Mouse (Mus musculus) kidney, embryonic 14.5 days (tissue): ENCODE measurements around the gene Dhx32. TPM values are rescaled to one million over a fixed set of nuclear protein-coding genes. Genes with fewer than 3 reads are reported as not detected.

Experiments
- ATAC-seq: fragments of 200-750 bp; cut with Nextera tagmentation; 2 replicates; pipeline ENCODE4 v1.8.0; 2017; ENCODE audit warnings: moderate number of reproducible peaks, mild to moderate bottlenecking, moderate TSS enrichment, moderate library complexity; ENCODE audit not compliant: low FRiP score, low TSS enrichment
- H3K27ac ChIP-seq: fragments of 300-500 bp; sonication (generic); 2 replicates; pipeline ENCODE4 v1.5.1; 2014; ENCODE audit warnings: low read depth, mild to moderate bottlenecking, low read length, moderate library complexity, mixed read lengths
- H3K27me3 ChIP-seq: fragments of 300-500 bp; sonication (generic); 2 replicates; pipeline ENCODE4 v1.6.1; 2014; ENCODE audit warnings: mild to moderate bottlenecking, low read length; ENCODE audit not compliant: control insufficient read depth, insufficient read depth
- H3K36me3 ChIP-seq: fragments of 300-500 bp; sonication (generic); 2 replicates; pipeline ENCODE4 v1.6.1; 2014; ENCODE audit warnings: low read length, mixed read lengths; ENCODE audit not compliant: control insufficient read depth, insufficient read depth
- H3K4me1 ChIP-seq: fragments of 300-500 bp; sonication (generic); 2 replicates; pipeline ENCODE4 v1.6.1; 2014; ENCODE audit warnings: low read length, mixed read lengths; ENCODE audit not compliant: control insufficient read depth, insufficient read depth
- H3K4me2 ChIP-seq: fragments of 300-500 bp; sonication (generic); replicated peaks from 2 replicates; pipeline ENCODE4 v1.6.1; 2014; ENCODE audit warnings: low read depth, mild to moderate bottlenecking, low read length
- H3K4me3 ChIP-seq: fragments of 300-500 bp; sonication (generic); 2 replicates; pipeline ENCODE4 v1.5.1; 2014; ENCODE audit warnings: mild to moderate bottlenecking, low read length
- H3K9ac ChIP-seq: fragments of 300-500 bp; sonication (generic); 2 replicates; pipeline ENCODE4 v1.6.1; 2014; ENCODE audit warnings: low read depth, mild to moderate bottlenecking, low read length, moderate library complexity
- H3K9me3 ChIP-seq: fragments of 300-500 bp; sonication (generic); 2 replicates; pipeline ENCODE4 v1.6.1; 2016; ENCODE audit warnings: low read length; ENCODE audit not compliant: control insufficient read depth
- WGBS: fragments of 180-500 bp; shearing (Covaris S2); extraction: QIAGEN DNeasy Blood & Tissue Kit; methylation state at CpG from one replicate; pipeline ENCODE4 v1.1.7; 2014; 5-methylcytosine and 5-hydroxymethylcytosine counted together
- polyA plus RNA-seq: library from polyadenylated mRNA; unstranded; fragments of >200 nt; fragmentation: Nextera tagmentation; extraction: Ambion mirVana; gene quantifications from 2 replicates; pipeline ENCODE4 v1.2.1, GENCODE M21; 2014

Gene Dhx32
- polyA plus RNA-seq, 1 experiment from 2014 or later = 19.9 TPM

DNA sequence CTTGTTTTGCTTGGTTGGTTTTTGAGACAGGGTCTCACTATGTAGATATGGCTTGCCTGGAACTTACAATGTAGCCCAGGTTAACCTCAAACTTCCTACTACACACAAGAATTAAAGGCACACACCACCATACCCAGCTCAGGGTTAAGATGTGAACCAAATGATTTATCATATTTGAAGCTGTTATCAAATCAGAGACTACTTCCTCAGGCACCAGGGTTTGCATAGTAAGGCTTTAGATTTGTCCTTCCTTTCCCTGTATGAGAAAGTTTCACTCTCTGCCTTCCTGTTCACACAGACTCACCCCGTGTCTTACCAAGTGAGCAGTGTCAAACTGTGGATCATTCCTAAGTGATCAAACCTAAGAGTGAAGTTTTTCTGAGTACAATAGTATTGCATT lies 38.3 kb downstream of the Dhx32 start:
- H3K9ac ChIP-seq = no peak overlapping the region
- no peaks in the 10 kb centered on the region for H3K9me3 ChIP-seq
- no peaks in the 10 kb centered on the region for H3K4me1 ChIP-seq
- WGBS = 83% methylated on average over 1 of the region's 1 CpGs
- no peak overlapping the region for H3K4me3 ChIP-seq
- no peaks in the 10 kb centered on the region for H3K27me3 ChIP-seq
- no peak overlapping the region for H3K4me2 ChIP-seq
- H3K36me3 ChIP-seq = 0 out of 2 replicates have a peak, but pooled peaks cover 6% of the 10 kb centered on the region
- H3K27ac ChIP-seq = no peak overlapping the region
- no peak for ATAC-seq

DNA sequence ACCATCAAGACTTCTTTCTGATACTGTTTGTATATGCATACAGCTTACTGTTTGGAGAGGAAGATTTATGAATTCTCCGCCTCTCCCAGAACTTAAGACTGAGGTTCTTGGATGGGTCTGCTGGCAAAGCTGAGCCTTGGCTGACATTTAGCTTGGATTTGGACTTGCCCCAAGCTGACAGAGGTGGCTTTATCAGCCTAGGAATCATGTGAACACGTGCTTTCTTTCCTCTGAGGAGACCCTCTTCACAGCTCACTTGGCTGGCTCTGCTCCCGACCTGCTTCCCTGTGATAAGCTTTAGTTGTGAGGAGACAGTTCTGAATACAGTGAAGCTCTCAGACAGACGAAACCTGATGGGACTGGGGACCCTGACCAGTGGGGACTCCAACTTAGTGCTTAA lies 38.9 kb downstream of the Dhx32 start:
- Histone ChIP-seq H3K27me3 (no peaks in the 10 kb centered on the region), H3K4me1 (no peaks in the 10 kb centered on the region), H3K4me3 (no peak overlapping the region), H3K9me3 (no peaks in the 10 kb centered on the region), H3K9ac (no peak overlapping the region), H3K27ac (no peak overlapping the region), H3K4me2 (no peak overlapping the region), H3K36me3 (0 out of 2 replicates have a peak, but pooled peaks cover 6% of the 10 kb centered on the region)
- WGBS = 66% methylated on average over 4 of the region's 4 CpGs
- ATAC-seq = no peak

DNA sequence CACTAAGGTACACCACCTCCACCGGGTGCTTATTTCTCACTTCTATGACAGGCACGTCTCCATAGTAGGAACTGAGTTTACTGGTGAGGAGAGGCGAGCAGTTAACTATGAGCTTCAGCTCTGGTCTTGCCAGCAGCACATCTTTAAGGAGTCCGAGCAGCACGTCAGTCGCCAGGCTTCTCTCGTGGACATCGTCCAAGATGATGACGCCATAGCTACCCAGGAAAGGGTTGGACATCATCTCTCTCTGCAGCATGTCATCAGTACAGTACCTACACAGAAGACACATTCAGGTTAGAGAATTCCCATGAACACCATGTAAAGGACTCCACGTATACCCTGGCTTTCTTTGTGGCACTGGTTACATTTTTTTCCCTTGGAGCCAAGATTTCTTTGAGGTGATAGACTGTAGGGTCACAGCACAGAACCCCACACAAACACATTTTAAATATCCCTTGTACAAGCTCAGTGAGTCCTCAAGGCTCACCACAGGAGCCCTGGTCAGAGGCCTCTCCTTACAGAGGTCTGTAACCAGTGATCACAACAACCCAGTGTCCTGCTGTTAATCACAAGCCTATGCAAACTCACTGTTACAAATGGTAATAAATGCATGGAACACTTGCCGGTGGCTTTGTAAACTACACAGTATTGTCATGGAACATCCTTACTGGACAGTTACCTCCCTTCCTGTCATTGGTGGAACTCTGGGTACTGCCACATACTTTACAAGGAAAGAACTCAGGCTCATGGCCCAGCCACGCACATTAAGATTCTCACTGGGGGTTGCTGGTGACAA lies 39.8 kb downstream of the Dhx32 start:
- WGBS = 88% methylated on average over 12 of the region's 12 CpGs
- Histone ChIP-seq H3K9me3 (no peaks in the 10 kb centered on the region), H3K27me3 (no peaks in the 10 kb centered on the region), H3K9ac (no peak overlapping the region), H3K36me3 (0 out of 2 replicates have a peak, but pooled peaks cover 6% of the 10 kb centered on the region), H3K4me1 (no peaks in the 10 kb centered on the region), H3K4me2 (no peak overlapping the region), H3K4me3 (no peak overlapping the region), H3K27ac (no peak overlapping the region)
- ATAC-seq = no peak

DNA sequence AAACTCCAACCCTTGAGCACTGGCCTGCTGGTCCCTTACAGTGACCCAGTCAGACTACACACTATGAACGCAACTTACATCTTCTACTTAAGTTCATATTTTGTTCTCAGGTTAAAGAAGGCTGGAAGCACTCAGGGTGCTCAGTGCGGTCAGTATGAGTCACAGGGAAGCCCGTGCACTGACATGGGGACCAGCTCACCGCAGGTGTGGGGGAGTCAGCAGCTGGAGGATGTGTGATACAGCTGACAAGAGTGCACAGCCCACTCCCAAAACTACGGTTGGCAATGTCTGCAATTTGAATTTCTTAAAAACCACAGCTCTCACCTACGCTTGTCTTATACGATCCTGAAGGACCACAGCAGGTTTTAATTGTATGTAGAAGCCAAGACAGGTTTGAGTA lies 42.0 kb downstream of the Dhx32 start:
- H3K4me2 ChIP-seq = no peak overlapping the region
- no peak for ATAC-seq
- no peak overlapping the region for H3K27ac ChIP-seq
- H3K4me3 ChIP-seq = no peak overlapping the region
- 0 out of 2 replicates have a peak, but pooled peaks cover 6% of the 10 kb centered on the region for H3K36me3 ChIP-seq
- H3K4me1 ChIP-seq = no peaks in the 10 kb centered on the region
- H3K9ac ChIP-seq = no peak overlapping the region
- no peaks in the 10 kb centered on the region for H3K9me3 ChIP-seq
- no peaks in the 10 kb centered on the region for H3K27me3 ChIP-seq
- 84% methylated on average over 7 of the region's 7 CpGs for WGBS

DNA sequence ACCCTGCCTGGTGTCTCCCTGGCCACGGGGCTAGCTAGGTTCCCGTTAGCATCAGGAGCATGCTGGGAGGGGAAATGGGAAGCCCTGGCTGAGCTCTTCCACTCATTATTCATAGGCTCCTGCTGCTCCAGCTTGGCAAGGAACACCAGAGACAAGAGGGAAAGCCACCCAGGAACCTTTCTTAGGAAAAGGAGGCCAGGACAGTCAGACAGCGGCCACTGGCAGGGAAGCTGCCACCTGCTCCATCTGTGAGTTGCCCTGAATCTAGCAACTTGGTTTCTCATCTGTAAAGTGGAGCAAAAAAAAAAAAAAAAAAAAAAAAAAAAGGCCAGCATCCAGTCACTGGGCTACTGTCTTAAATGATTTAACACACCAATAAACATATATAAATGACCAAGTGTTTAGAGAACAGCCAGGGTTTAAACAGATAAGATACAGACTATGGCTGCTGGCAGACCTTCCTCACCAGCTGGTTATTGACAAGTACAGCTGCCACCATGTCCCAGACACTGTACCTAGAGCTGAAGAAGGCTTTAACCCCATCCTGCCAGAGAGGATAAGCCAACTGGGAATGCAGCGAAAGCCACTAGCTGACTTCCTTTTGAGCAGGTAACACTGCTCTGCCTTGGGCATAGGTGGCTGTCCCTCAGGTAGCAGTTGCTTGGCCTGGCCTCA lies 50.4 kb downstream of the Dhx32 start:
- 0 out of 2 replicates have a peak, but pooled peaks cover 4% of the 10 kb centered on the region for H3K4me1 ChIP-seq
- WGBS = 68% methylated on average over 4 of the region's 4 CpGs
- no peaks in the 10 kb centered on the region for H3K9me3 ChIP-seq
- no peak for ATAC-seq
- H3K4me3 ChIP-seq = no peak overlapping the region
- no peak overlapping the region for H3K27ac ChIP-seq
- no peaks in the 10 kb centered on the region for H3K36me3 ChIP-seq
- H3K27me3 ChIP-seq = no peaks in the 10 kb centered on the region
- no peak overlapping the region for H3K9ac ChIP-seq
- no peak overlapping the region for H3K4me2 ChIP-seq

DNA sequence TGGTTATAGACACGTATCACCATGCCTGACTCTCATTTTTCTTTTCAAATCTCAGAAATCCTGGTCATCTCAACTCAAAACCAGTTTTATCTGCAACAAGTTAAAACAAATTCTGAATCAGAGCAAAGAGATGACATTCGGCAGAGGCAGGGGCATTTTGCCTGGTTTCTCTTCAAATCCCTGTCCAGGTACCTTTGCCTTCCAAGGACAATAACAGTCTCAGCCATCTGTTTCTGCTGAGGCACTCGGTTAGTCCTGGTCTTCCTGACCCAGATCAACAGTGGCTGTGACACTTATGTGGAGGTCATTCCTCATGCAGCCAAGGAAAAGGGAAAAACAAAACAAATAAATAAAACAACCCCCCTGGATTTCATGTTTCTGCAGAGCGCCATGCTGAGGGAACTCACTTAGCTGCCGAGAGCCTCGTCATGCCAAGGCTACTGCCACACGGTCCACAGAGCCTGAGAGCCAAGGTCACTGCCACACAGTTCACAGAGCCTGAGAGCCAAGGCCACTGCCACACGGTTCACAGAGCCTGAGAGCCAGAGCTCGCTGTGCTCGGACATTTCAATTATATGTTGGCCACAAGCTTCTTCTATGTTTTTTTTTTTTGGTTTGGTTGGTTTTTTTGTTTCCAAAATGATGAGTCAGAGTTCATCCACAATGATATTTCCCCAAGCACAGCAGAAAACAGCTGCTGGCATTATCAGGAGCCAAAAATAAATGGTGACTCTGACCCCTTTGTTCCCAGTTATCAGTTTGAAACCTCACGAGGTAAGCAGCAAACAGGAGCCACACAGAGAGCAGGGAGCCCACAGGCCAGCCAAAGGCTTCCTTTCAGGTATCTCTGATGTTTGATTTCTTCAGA lies 52.0 kb downstream of the Dhx32 start:
- Histone ChIP-seq H3K4me2 (no peak overlapping the region), H3K4me1 (0 out of 2 replicates have a peak, but pooled peaks cover 4% of the 10 kb centered on the region), H3K27ac (no peak overlapping the region), H3K9me3 (no peaks in the 10 kb centered on the region), H3K4me3 (no peak overlapping the region), H3K9ac (no peak overlapping the region), H3K27me3 (no peaks in the 10 kb centered on the region), H3K36me3 (no peaks in the 10 kb centered on the region)
- 73% methylated on average over 11 of the region's 11 CpGs for WGBS
- no peak for ATAC-seq

DNA sequence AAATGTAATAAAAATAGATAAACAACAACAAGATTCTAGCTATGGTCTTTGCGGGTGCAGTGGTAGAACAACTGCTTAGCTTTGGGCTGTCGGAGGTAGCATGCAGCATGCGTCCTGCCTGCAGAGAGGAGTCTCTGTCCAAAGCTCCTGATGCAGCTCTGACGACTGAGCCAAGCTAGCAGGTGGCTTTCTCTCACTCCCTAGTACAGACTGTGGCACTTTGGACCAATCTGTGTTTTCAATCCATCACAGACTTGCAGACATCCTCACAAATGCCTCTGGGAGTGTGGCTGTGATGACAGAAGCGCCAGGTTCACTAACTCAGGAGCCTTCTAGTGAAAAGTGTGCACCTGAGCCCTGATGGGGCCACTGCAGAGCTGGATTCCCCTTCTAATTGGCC lies 53.2 kb downstream of the Dhx32 start:
- Histone ChIP-seq H3K4me1 (0 out of 2 replicates have a peak, but pooled peaks cover 4% of the 10 kb centered on the region), H3K27ac (no peak overlapping the region)
- 79% methylated on average over 5 of the region's 5 CpGs for WGBS

DNA sequence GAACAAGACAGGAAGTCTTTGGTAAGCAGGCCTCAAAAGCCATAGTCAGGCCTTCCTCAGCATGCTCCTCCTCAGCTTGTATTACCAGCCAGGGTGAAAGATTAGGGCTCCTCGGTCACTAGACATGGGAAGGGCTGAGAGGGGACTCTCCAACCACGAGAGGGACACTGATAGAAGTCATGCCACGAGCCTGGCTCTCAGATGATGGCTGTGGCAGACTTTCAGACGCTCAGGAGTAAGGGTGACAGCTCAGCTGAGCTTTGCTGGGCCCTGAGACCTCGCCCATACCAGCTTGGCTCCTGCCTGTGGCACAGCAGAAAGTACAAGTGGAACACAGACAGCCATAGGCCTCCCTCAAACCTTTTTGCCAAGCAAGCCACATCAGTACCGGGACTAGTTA lies 55.5 kb downstream of the Dhx32 start:
- no peak overlapping the region for H3K27ac ChIP-seq
- 78% methylated on average over 6 of the region's 6 CpGs for WGBS
- no peak overlapping the region for H3K4me2 ChIP-seq
- ATAC-seq = no peak
- no peaks in the 10 kb centered on the region for H3K27me3 ChIP-seq
- no peak overlapping the region for H3K4me3 ChIP-seq
- peaks cover 25% of the 10 kb centered on the region for H3K36me3 ChIP-seq
- H3K4me1 ChIP-seq = 0 out of 2 replicates have a peak, but pooled peaks cover 4% of the 10 kb centered on the region
- no peak overlapping the region for H3K9ac ChIP-seq
- H3K9me3 ChIP-seq = no peaks in the 10 kb centered on the region

More for the DNA sequence above, 53.2 kb downstream of the Dhx32 start:
- Histone ChIP-seq H3K9me3 (no peaks in the 10 kb centered on the region), H3K36me3 (peaks cover 2% of the 10 kb centered on the region; the same call in 1 of the 2 replicates), H3K4me3 (no peak overlapping the region), H3K4me2 (no peak overlapping the region), H3K27me3 (no peaks in the 10 kb centered on the region), H3K9ac (no peak overlapping the region)
- no peak for ATAC-seq
